Mouse (Mus musculus): ENCODE measurements around the gene Slc23a4.

GRCm38 (mm10) chr6:34996496-34996895 lies 8.3 kb upstream of the Slc23a4 start:
- TF ChIP-seq POLR2A (IDR thresholded peaks at IDR 0.05; ENCODE audit: insufficient read depth, low read length) (no peak), EP300 (IDR thresholded peaks at IDR 0.05; ENCODE audit: insufficient read depth, low read depth, low read length) (no peak)
